Mouse (Mus musculus) embryo, embryonic 10 days (tissue): ENCODE data around the gene Ddx59.

Experiments
- DNase-seq: peaks from one replicate; pipeline ENCODE4 v3.0.0-alpha.2; 2015; ENCODE audit warnings: low spot score

The Ddx59 gene

GRCm38 (mm10) chr1:136449541-136449940 is 34.5 kb downstream of the Ddx59 start:
- no peak for DNase-seq

GRCm38 (mm10) chr1:136450206-136450605 is 35.1 kb downstream of the Ddx59 start:
- DNase-seq = no peak

- DNase-seq = no peak
Observed at GRCm38 (mm10) chr1:136452421-136452820, 37.4 kb downstream of the Ddx59 start.

- no peak for DNase-seq
Observed at GRCm38 (mm10) chr1:136455756-136456585, 40.9 kb downstream of the Ddx59 start.

- no peak for DNase-seq
Observed at GRCm38 (mm10) chr1:136456741-136457140, 41.7 kb downstream of the Ddx59 start.

GRCm38 (mm10) chr1:136457403-136457802 is 42.3 kb downstream of the Ddx59 start:
- no peak for DNase-seq

- DNase-seq = peak; percentile 78
Observed at GRCm38 (mm10) chr1:136458691-136459245, 43.7 kb downstream of the Ddx59 start.

- DNase-seq = no peak
Observed at GRCm38 (mm10) chr1:136462443-136462842, 47.4 kb downstream of the Ddx59 start.

GRCm38 (mm10) chr1:136465168-136465567 is 50.1 kb downstream of the Ddx59 start:
- no peak for DNase-seq

GRCm38 (mm10) chr1:136466143-136466811 is 51.2 kb downstream of the Ddx59 start, which contains the start of gene Kif14:
Kif14 (plus strand) TSS chr1:136466343.
- peak; percentile 99 for DNase-seq

- DNase-seq = no peak
Observed at GRCm38 (mm10) chr1:136469408-136469807, 54.3 kb downstream of the Ddx59 start.

- DNase-seq = peak; percentile 39
Observed at GRCm38 (mm10) chr1:136470471-136470870, 55.4 kb downstream of the Ddx59 start.
